Comparison of ENCODE assay signal across 18 mouse cellular contexts in the genomic region with DNA sequence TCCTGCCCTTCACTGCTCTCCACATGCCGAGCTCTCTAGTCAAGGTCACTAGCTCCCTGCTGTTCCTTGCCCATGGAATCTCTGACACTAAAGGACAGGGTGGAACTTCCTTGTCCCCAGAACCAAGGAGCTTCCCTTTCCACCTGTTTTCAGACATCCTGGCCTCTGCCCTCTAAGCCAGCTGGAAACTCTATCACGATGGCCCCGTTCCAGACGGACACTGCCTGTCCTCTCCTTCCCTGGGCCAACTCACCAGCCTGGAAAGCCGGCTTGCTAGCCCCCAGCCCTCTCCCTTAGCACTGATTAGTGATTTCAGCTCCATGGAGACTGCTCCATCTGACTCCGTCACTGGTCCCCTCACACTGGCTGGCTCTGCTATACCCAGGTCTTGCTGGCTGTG. TPM values are rescaled to one million over a fixed set of nuclear protein-coding genes. Genes with fewer than 3 reads are reported as not detected.
DNase-seq lines count a peak whose midpoint lies in the region; ATAC-seq and TF ChIP-seq lines count a peak whose summit lies in the region.
"Had no signal": no experiment of that assay in that cellular context is flagged by ENCODE, and none has a peak within 500 bp of the region (broad histone marks: within the 10 kb centered on the region; RNA-seq: fewer than 3 reads in every experiment).

No protein-coding gene starts in this region.

- no peaks in the 10 kb centered on the region for H3K36me3 ChIP-seq in myocyte (ENCODE audit: control insufficient read depth, insufficient read depth)
- peaks cover 7% of the 10 kb centered on the region; the same call in 1 of the 2 replicates for H3K36me3 ChIP-seq in intestine, postnatal 0 days (ENCODE audit: control insufficient read depth, insufficient read depth)
- H3K36me3 ChIP-seq: midbrain, embryonic 10.5 days had no signal

- no peaks in the 10 kb centered on the region for H3K9me3 ChIP-seq in intestine, postnatal 0 days (ENCODE audit: control insufficient read depth)
- H3K9me3 ChIP-seq: midbrain, embryonic 10.5 days had no signal

- no peak overlapping the region for H3K4me3 ChIP-seq in myocyte
- H3K4me3 ChIP-seq in intestine, postnatal 0 days (ENCODE audit: low read depth, low read length): no peak overlapping the region
- H3K4me3 ChIP-seq: erythroblast, embryonic 14.5 days; midbrain, embryonic 10.5 days had no signal

- H3K9ac ChIP-seq in intestine, postnatal 0 days (ENCODE audit: low read depth, low read length): no peak overlapping the region
- H3K9ac ChIP-seq: hindbrain, embryonic 14.5 days had no signal

- WGBS in intestine, postnatal 0 days: 68% methylated on average over 6 of the region's 6 CpGs

- no peak overlapping the region for H3K27ac ChIP-seq in intestine, postnatal 0 days (ENCODE audit: low read depth, low read length)
- H3K27ac ChIP-seq: hindbrain, embryonic 14.5 days; midbrain, embryonic 10.5 days had no signal

- no peaks in the 10 kb centered on the region for H3K4me1 ChIP-seq in intestine, postnatal 0 days (replicated peaks; ENCODE audit: control insufficient read depth, insufficient read depth, low read length)

- DNase-seq in kidney, postnatal 25 days: peak; percentile 31 to 57
- no peak for DNase-seq in kidney, adult 8-10 months
- DNase-seq in gastrocnemius, adult 18-20 months (ENCODE audit: low spot score): peak; percentile 78
- peak; percentile 83 for DNase-seq in heart, adult 8-10 months (ENCODE audit: low spot score)
- DNase-seq in urinary bladder, postnatal 10 days (ENCODE audit: low spot score): no peak
- DNase-seq: adrenal gland, postnatal 25 days; cerebellum, adult 11 months; embryo, embryonic 11 days; layer of hippocampus, postnatal 36 days; right cerebral cortex, postnatal 25 days; thymus, postnatal 36 days had no signal

- no peak overlapping the region for H3ac ChIP-seq in myocyte (ENCODE audit: control insufficient read depth, insufficient read length)

- no peak for TF ChIP-seq POLR2A in myocyte (IDR thresholded peaks at IDR 0.05; ENCODE audit: insufficient read length, low read depth)

- H3K4me2 ChIP-seq in myocyte (ENCODE audit: low read depth): no peak overlapping the region
- H3K4me2 ChIP-seq in intestine, postnatal 0 days (replicated peaks; ENCODE audit: low read depth): no peak overlapping the region
- H3K4me2 ChIP-seq: hindbrain, embryonic 14.5 days had no signal

- no peaks in the 10 kb centered on the region for H3K79me2 ChIP-seq in myocyte (ENCODE audit: control insufficient read depth, insufficient read depth)

- no peak for ATAC-seq in intestine, postnatal 0 days
- ATAC-seq: lung, postnatal 0 days had no signal

- no peaks in the 10 kb centered on the region for H3K27me3 ChIP-seq in myocyte (ENCODE audit: control insufficient read depth, insufficient read depth, insufficient read length)
- H3K27me3 ChIP-seq in intestine, postnatal 0 days (replicated peaks; ENCODE audit: control insufficient read depth, insufficient read depth, low read length): no peaks in the 10 kb centered on the region
- H3K27me3 ChIP-seq: CH12.LX had no signal

- TF ChIP-seq CTCF in intestine, postnatal 0 days (IDR thresholded peaks at IDR 0.05; ENCODE audit: low read depth): no peak

TF ChIP-seq in myocyte, 11 proteins besides CTCF, POLR2A, EP300 and RAD21:
- no peak for TF ChIP-seq SRF (IDR thresholded peaks at IDR 0.05; ENCODE audit: control insufficient read depth, insufficient read length, low read depth)
- peak in 2 of 3 experiments; percentile 3 to 71 for TF ChIP-seq MYOG (IDR thresholded peaks at IDR 0.05; ENCODE audit: control insufficient read depth in 1 of 3, insufficient read depth in 1 of 3, insufficient read length in 2 of 3, low read depth in 2 of 3)
- TF ChIP-seq POLR2AphosphoS2 (IDR thresholded peaks at IDR 0.05; ENCODE audit: insufficient read length, low read depth): no peak
- no peak for TF ChIP-seq USF1 (IDR thresholded peaks at IDR 0.05; ENCODE audit: low read depth)
- TF ChIP-seq CEBPB (IDR thresholded peaks at IDR 0.05; ENCODE audit: insufficient read depth, poor library complexity, severe bottlenecking): no peak
- TF ChIP-seq TCF3 (IDR thresholded peaks at IDR 0.05; ENCODE audit: insufficient read length, low read depth): no peak
- no peak for TF ChIP-seq E2F4 (IDR thresholded peaks at IDR 0.05; ENCODE audit: insufficient read depth)
- peak; percentile 27 for TF ChIP-seq TCF12 (IDR thresholded peaks at IDR 0.05; ENCODE audit: insufficient read depth, poor library complexity, severe bottlenecking)
- TF ChIP-seq REST (IDR thresholded peaks at IDR 0.05; ENCODE audit: insufficient read depth, insufficient read length): no peak
- TF ChIP-seq MYOD1 (IDR thresholded peaks at IDR 0.05; ENCODE audit: control insufficient read depth in 1 of 3, insufficient read length in 2 of 3, low read depth in 2 of 3): peak in 1 of 3 experiments; percentile 81
- no peak for TF ChIP-seq MAX (IDR thresholded peaks at IDR 0.05; ENCODE audit: low read depth)

RNA-seq across cellular contexts. Expression of a gene that starts 10.4 kb away (rescaled TPM):
- total RNA-seq in gastrocnemius, adult 18-20 months (2021): 10 to 100 TPM; 30.7 to 32.7 TPM
- total RNA-seq in heart, adult 8-10 months (2022): 10 to 100 TPM; 24.6 to 27.7 (median 27.2) TPM
- polyA plus RNA-seq in myocyte (2012; fragmentation: generic; extraction: Trizol): 20.8 TPM
- polyA plus RNA-seq in intestine, postnatal 0 days (2015; fragmentation: Nextera tagmentation; extraction: Ambion mirVana): 2.0 and 2.6 TPM in 2 replicates

RNA-seq across cellular contexts. Expression of a gene that starts 27.8 kb away (rescaled TPM):
- under 1 TPM; 0.59 to 0.90 TPM for total RNA-seq in gastrocnemius, adult 18-20 months (2021)
- 1 to 10 TPM; 2.7 to 4.0 (median 3.3) TPM for total RNA-seq in heart, adult 8-10 months (2022)
- 0.13 TPM for polyA plus RNA-seq in myocyte (2012; fragmentation: generic; extraction: Trizol)
- 5.7 and 7.0 TPM in 2 replicates for polyA plus RNA-seq in intestine, postnatal 0 days (2015; fragmentation: Nextera tagmentation; extraction: Ambion mirVana)

Comparison
In these comparisons a context has a peak if more than half of its experiments do, and no peak if none do; other contexts are left out.
1. DNase-seq: peak in kidney, postnatal 25 days (2 of 2), gastrocnemius, adult 18-20 months (single experiment) and heart, adult 8-10 months (single experiment); none in kidney, adult 8-10 months (0 of 2) and urinary bladder, postnatal 10 days (single experiment).